Mouse (Mus musculus) lung, adult 18-20 months (tissue): Measurements from ENCODE around the gene Tnni2.
A peak's percentile ranks its signal among the peaks of the same experiment; 100 is the strongest.
"Not testable (repeated sequence)": the region's sequence is repeated elsewhere in the genome, so short reads cannot be mapped to it uniquely, and the experiment has no call there.

ENCODE experiments used
- DNase-seq, 2 experiments: peaks; one replicate each; pipeline ENCODE4 v3.0.0; 2022; ENCODE audit warnings: mixed read lengths in 2 of 2

Tnni2 gene

GRCm38 (mm10) chr7:142441585-142441984, at the start of gene Tnni2:
Gene Tnni2 (plus strand): TSS chr7:142441808.
- DNase-seq: no peak

- peak in 1 of 2 experiments; percentile 64 for DNase-seq
These were observed 48.4 kb upstream of the Tnni2 start for GRCm38 (mm10) chr7:142393191-142393590.

- peak in 1 of 2 experiments; percentile 27 for DNase-seq
These were observed 47.1 kb upstream of the Tnni2 start for GRCm38 (mm10) chr7:142394261-142395190.

GRCm38 (mm10) chr7:142395472-142395871, 46.1 kb upstream of the Tnni2 start:
- no peak for DNase-seq

- no peak for DNase-seq
These were observed 45.0 kb upstream of the Tnni2 start for GRCm38 (mm10) chr7:142396611-142397010.

GRCm38 (mm10) chr7:142398052-142398451, 43.6 kb upstream of the Tnni2 start:
- peak; percentile 46 to 57 for DNase-seq

GRCm38 (mm10) chr7:142399250-142399649, 42.4 kb upstream of the Tnni2 start:
- DNase-seq: no peak

GRCm38 (mm10) chr7:142400112-142400749, 41.4 kb upstream of the Tnni2 start:
- no peak for DNase-seq

- no peak for DNase-seq
These were observed 40.9 kb upstream of the Tnni2 start for GRCm38 (mm10) chr7:142400750-142401142.

- DNase-seq: peak; percentile 54 to 62
These were observed 38.0 kb upstream of the Tnni2 start for GRCm38 (mm10) chr7:142403591-142403990.

- not testable (repeated sequence) for DNase-seq
These were observed 36.5 kb upstream of the Tnni2 start for GRCm38 (mm10) chr7:142405134-142405533.

- no peak for DNase-seq
These were observed 33.7 kb upstream of the Tnni2 start for GRCm38 (mm10) chr7:142407935-142408334.

- no peak for DNase-seq
These were observed 32.9 kb upstream of the Tnni2 start for GRCm38 (mm10) chr7:142408686-142409085.

- DNase-seq: no peak
These were observed 32.0 kb upstream of the Tnni2 start for GRCm38 (mm10) chr7:142409603-142410002.

- DNase-seq: no peak
These were observed 28.3 kb upstream of the Tnni2 start for GRCm38 (mm10) chr7:142413285-142413684.

- DNase-seq: peak in 1 of 2 experiments; percentile 46
These were observed 26.3 kb upstream of the Tnni2 start for GRCm38 (mm10) chr7:142415314-142415713.

- no peak for DNase-seq
These were observed 25.4 kb upstream of the Tnni2 start for GRCm38 (mm10) chr7:142416225-142416624.

- no peak for DNase-seq
These were observed 23.6 kb upstream of the Tnni2 start for GRCm38 (mm10) chr7:142418027-142418426.

GRCm38 (mm10) chr7:142418679-142419078, 22.9 kb upstream of the Tnni2 start:
- DNase-seq: no peak

- DNase-seq: no peak
These were observed 21.7 kb upstream of the Tnni2 start for GRCm38 (mm10) chr7:142419887-142420286.

GRCm38 (mm10) chr7:142421826-142422225, 19.8 kb upstream of the Tnni2 start:
- no peak for DNase-seq

- no peak for DNase-seq
These were observed 15.9 kb upstream of the Tnni2 start for GRCm38 (mm10) chr7:142425641-142426213.

- no peak for DNase-seq
These were observed 13.4 kb upstream of the Tnni2 start for GRCm38 (mm10) chr7:142428213-142428612.
